Mouse (Mus musculus) gastrocnemius, adult 2 months (tissue): Measurements from ENCODE around the gene Pde4d. TPM values are rescaled to one million over a fixed set of nuclear protein-coding genes. Genes with fewer than 3 reads are reported as not detected.

ENCODE experiments used
- DNase-seq: peaks from one replicate; pipeline ENCODE4 v3.0.0; 2022
- H3K27ac ChIP-seq: fragments of 200-600 bp; 2 replicates; pipeline ENCODE4 v1.8.1; 2022; ENCODE audit warnings: mild to moderate bottlenecking
- H3K4me3 ChIP-seq: fragments of 200-600 bp; 2 replicates; pipeline ENCODE4 v1.8.1; 2022; ENCODE audit warnings: mild to moderate bottlenecking, moderate library complexity
- CTCF ChIP-seq: fragments of 200-600 bp; IDR thresholded peaks from 2 replicates; pipeline ENCODE4 v1.8.1; 2022; ENCODE audit warnings: antibody characterized with exemption, mild to moderate bottlenecking, moderate library complexity
- intact Hi-C: fragments of 180-260 bp; cut with DNase I; formaldehyde crosslinking; loops from one replicate; pipeline ENCODE4 v1.15.1; 2025
- total RNA-seq, 2 experiments: library from RNA; stranded (reverse); gene quantifications; 2 replicates each; pipeline ENCODE4 v1.2.3; 2021

The Pde4d gene
- total RNA-seq, 2 experiments from 2014 or later: 239 to 330 TPM

DNA sequence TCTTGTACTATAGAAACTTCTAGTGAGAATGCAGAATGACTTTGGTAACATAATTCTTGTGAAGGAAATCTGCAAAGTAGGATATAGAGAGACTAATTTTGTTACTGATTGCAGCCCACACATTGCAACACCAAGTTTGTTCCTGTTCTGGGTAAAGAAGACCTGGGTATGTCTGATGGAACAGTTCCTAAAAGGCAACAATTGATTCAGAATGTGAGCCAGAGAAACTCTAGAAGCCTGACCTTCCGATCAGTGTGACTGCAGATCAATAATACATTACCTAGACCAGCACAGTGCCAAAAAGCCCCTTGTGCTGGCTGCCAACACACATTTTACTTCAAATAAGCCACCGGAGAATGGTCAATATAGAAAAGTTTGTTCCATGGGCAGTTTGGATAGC, 930.4 kb downstream of the Pde4d start:
- no peak for TF ChIP-seq CTCF
- intact Hi-C loops: no loop called here
- Histone ChIP-seq H3K27ac (no peak overlapping the region), H3K4me3 (no peak overlapping the region)
- DNase-seq: no peak

DNA sequence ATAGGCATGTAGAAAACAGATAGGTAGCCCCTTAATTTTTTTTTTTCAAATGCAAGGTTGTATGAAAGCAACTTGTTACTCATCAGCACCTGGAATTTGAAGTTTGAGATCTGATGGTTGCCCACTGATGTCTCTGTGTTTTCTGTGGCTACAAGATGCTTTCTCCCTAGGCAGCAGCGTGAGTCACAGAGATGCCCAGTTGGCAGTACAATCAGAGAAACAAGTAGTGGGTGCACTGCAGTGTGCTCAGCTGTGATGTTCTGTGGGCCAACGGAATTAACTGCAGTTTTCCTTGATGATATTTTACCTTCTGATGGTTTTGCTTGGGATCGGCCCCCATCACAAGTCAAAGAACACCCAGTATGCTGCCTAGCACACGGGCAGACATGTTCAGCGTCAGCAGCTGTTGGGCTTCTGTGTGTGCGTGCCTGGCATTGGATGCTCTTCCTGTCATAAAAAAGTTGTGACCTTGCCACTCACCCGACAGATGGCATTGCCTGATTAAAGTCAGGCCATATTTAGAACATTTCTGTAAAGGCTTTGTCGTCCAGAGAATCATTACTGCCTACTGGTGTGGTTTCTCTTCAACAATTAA, 939.0 kb downstream of the Pde4d start:
- H3K27ac ChIP-seq: peak overlapping the region; percentile 40; the same call in 1 of the 2 replicates
- H3K4me3 ChIP-seq: peak overlapping the region; percentile 27; the same call in 1 of the 2 replicates
- DNase-seq: peak; percentile 39
- TF ChIP-seq CTCF: no peak
- intact Hi-C loops: no loop called here

DNA sequence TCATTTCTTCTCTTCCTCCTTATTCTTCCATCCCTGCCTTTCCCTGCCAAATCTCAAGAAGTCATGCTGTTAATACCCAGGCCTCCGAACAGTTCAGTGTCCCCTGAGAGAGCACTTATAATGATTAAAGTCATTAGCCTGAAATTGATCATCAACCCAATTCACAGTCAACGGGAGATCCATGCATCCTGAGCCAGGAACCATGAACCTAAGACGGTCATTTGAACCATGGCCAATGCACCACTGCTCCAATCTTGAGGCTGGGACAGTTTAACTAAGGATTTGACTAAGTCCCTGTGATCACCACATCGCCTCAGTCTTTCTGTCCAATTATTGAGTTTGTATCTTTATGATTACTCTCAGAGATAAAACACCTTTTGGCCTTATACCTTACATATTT, 952.6 kb downstream of the Pde4d start:
- no peak for DNase-seq
- no peak for TF ChIP-seq CTCF
- no peak overlapping the region for H3K27ac ChIP-seq
- intact Hi-C loops: no loop called here
- H3K4me3 ChIP-seq: no peak overlapping the region

DNA sequence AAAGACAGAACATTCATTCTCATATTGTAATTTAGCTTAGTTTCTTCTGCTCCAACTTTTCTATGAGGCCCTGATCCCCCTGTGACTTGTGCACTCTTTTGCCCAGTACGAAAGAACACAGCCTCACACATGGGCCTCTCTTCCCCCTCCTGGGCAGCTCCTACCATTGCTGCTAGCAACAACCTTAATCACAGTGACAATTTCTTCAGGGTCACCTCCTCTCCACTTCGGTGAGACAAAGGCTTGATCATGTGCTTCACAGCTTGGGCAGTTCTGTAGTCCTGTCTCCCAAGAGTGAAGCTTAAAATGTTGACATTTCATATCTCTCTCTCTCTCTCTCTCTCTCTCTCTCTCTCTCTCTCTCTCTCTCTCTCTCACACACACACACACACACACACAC, 953.2 kb downstream of the Pde4d start:
- intact Hi-C loops: no loop called here
- no peak for TF ChIP-seq CTCF
- H3K27ac ChIP-seq: no peak overlapping the region
- no peak overlapping the region for H3K4me3 ChIP-seq
- DNase-seq: no peak

GRCm38 (mm10) chr13:109406341-109406740, 956.6 kb downstream of the Pde4d start:
- intact Hi-C loops: no loop called here
- Histone ChIP-seq H3K27ac (peak overlapping the region; percentile 48; the same call in 1 of the 2 replicates), H3K4me3 (no peak overlapping the region)
- peak; percentile 39 for DNase-seq
- no peak for TF ChIP-seq CTCF

DNA sequence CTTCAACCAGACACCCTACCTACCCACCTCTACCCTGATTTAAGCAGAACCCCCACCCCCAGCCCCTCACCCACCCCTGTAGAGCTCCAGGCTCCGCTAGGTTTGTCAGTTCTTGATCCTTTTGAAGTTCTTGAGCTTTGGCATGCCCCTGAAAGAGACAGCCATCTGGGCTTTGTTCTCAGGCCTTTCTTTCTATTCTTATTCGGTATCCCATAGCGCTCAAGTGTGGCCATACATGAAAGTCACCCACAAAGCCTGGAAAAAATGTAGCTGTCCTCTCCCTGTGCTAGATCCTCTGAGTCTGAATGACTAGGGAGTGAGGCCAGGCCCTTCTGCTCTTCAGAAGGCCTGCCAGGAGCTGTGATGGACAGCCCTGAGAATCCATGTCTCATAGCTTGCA, 957.6 kb downstream of the Pde4d start:
- Histone ChIP-seq H3K4me3 (no peak overlapping the region), H3K27ac (no peak overlapping the region)
- DNase-seq: no peak
- TF ChIP-seq CTCF: no peak
- intact Hi-C loops: no loop called here

- no peak for DNase-seq
- no peak overlapping the region for H3K27ac ChIP-seq
- H3K4me3 ChIP-seq: no peak overlapping the region
- TF ChIP-seq CTCF: no peak
- intact Hi-C loops: no loop called here
Observed at GRCm38 (mm10) chr13:109420426-109420825, 970.7 kb downstream of the Pde4d start.

DNA sequence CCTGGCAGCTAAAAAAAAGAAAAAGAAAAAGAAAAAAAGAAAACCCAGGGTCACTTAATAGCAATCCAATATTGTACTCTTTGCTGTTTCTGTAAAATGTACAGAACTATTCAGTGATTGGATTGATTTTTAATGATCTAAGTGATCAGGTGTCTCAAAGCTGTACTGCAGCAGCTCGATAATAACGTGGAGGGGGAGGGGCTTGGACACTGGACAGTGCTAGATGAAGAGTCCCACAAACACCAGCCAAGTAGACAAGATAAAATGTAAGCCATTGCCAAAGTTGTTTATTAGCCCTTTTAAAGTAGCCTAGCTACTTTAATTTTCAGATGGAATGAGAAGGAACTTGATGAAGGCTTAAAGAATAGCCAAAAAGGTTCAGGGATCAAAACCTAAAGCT, 975.2 kb downstream of the Pde4d start:
- intact Hi-C loops: no loop called here
- DNase-seq: no peak
- no peak for TF ChIP-seq CTCF
- peak overlapping the region; percentile 86; the same call in 1 of the 2 replicates for H3K27ac ChIP-seq
- H3K4me3 ChIP-seq: no peak overlapping the region

- no peak for DNase-seq
- Histone ChIP-seq H3K4me3 (peak overlapping the region; percentile 43), H3K27ac (peak overlapping the region; percentile 86)
- intact Hi-C loops: no loop called here
- TF ChIP-seq CTCF: no peak
Observed at GRCm38 (mm10) chr13:109425548-109425947, 975.8 kb downstream of the Pde4d start.

GRCm38 (mm10) chr13:109426058-109426457, 976.3 kb downstream of the Pde4d start:
- H3K4me3 ChIP-seq: peak overlapping the region; percentile 43
- intact Hi-C loops: no loop called here
- TF ChIP-seq CTCF: no peak
- H3K27ac ChIP-seq: peak overlapping the region; percentile 86
- no peak for DNase-seq

- intact Hi-C loops: no loop called here
- 0 out of 2 replicates have a peak, but pooled peaks have one; percentile 4 for TF ChIP-seq CTCF
- Histone ChIP-seq H3K4me3 (peak overlapping the region; percentile 51), H3K27ac (peak overlapping the region; percentile 86)
- peak; percentile 78 for DNase-seq
Observed at GRCm38 (mm10) chr13:109427541-109427940, 977.8 kb downstream of the Pde4d start.

DNA sequence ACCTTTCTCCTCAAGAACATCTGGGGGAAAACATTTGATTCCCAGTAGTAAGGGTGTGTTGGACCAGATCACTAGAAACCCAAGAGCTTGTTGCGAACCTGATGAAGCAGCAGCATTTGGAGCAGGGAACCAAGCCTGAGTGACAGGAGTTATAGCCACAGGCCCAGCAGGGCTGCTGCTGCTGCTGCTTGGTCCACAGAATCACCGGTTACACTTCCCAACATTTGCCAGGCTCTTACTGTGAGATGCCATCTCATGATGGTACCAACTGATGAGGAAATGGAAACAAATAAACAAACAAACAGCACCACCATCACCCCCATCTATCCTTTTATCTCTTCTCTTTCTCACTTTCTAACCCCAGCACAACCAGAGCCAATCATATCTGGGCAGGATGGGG, 979.8 kb downstream of the Pde4d start:
- no peak for DNase-seq
- H3K27ac ChIP-seq: peak overlapping the region; percentile 53
- no peak for TF ChIP-seq CTCF
- intact Hi-C loops: no loop called here
- H3K4me3 ChIP-seq: no peak overlapping the region

DNA sequence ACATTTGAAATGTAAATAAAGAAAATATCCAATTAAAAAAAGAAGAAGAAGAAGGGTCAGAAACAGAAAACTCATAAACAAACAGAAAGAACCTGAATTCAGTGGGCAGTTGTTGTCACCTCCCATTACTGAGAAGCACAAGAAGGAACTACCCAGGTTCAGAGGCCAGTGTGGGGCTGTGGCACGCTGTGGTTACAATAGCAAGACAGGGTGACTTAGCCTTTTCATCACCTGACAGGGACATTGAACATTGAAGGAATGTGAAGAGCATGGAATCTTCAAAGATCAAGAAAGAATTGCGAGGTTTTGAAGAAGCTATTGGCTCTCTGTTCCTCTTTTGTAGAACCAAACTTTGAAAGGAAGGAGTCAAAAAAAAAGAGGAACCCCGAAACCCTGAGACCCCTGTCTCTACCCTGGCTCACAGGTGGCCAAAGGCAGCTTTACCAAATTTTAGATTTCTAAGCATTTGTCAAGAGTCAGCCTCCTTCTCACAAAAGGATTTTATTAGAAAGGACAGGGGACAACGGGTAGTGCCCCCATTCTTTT, 987.6 kb downstream of the Pde4d start:
- Histone ChIP-seq H3K4me3 (no peak overlapping the region), H3K27ac (no peak overlapping the region; the same call in 1 of the 2 replicates)
- DNase-seq: no peak
- intact Hi-C loops: no loop called here
- TF ChIP-seq CTCF: no peak
